Mouse (Mus musculus): Measurements from ENCODE around the gene Parvb. TPM values are rescaled to one million over a fixed set of nuclear protein-coding genes. Genes with fewer than 3 reads are reported as not detected.

The Parvb gene
- polyA plus RNA-seq, 1 experiment from 2014 or later = 2.6 TPM

DNA sequence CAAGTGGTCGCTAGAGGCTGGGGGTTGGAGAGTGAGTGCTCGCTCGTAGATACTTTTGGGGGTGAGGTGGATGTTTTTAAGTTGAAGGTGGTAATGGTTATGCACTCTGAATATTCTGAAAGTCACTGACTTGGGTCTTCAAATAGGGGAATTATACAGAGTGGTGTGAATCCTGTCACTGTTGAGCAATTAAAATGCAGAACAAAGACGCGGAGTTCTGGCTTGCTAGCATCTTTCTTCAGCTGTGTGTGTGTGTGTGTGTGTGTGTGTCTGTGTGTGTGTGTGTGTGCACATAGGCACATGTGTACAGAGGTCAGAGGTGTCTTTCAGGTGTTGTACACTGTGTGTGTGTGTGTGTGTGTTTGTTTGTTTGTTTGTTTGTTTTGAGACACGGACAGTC, 14.4 kb downstream of the Parvb start:
- no peaks in the 10 kb centered on the region for H3K27me3 ChIP-seq
- H3K4me3 ChIP-seq = no peak overlapping the region
- 85% methylated on average over 6 of the region's 6 CpGs for WGBS
- no peak for ATAC-seq
- no peak overlapping the region for H3K27ac ChIP-seq
- no peaks in the 10 kb centered on the region for H3K36me3 ChIP-seq (ENCODE audit: poor library complexity, severe bottlenecking)
- H3K9me3 ChIP-seq (replicated peaks) = peaks cover 5% of the 10 kb centered on the region
- no peak overlapping the region for H3K9ac ChIP-seq
- H3K4me1 ChIP-seq = peaks cover 22% of the 10 kb centered on the region
- no peak overlapping the region for H3K4me2 ChIP-seq

DNA sequence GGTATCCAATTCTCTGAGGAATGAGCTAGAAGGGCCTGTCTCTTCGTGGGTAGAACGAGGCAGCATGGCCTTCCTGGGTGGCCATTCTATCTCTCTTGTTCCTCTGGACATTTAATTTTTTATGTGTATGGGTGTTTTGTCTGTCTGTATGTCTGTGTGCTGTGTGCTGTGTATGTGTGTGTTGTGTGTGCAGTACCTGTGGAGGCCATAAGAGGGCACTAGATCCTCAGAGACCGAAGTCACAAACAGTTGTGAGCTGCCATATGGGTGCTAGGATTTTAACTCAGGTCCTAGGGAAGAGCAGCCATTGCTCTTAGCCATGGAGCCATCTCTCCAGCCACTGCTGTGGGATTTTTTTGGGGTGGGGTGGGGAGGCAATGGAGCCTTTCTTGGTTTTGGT, 15.5 kb downstream of the Parvb start:
- no peak overlapping the region for H3K9ac ChIP-seq
- no peaks in the 10 kb centered on the region for H3K36me3 ChIP-seq (ENCODE audit: poor library complexity, severe bottlenecking)
- WGBS = 96% methylated on average over 3 of the region's 3 CpGs
- H3K4me3 ChIP-seq = no peak overlapping the region
- H3K4me1 ChIP-seq = peaks cover 25% of the 10 kb centered on the region
- no peak overlapping the region for H3K27ac ChIP-seq
- no peak for ATAC-seq
- H3K4me2 ChIP-seq = no peak overlapping the region
- no peaks in the 10 kb centered on the region for H3K27me3 ChIP-seq
- peaks cover 5% of the 10 kb centered on the region for H3K9me3 ChIP-seq (replicated peaks)

DNA sequence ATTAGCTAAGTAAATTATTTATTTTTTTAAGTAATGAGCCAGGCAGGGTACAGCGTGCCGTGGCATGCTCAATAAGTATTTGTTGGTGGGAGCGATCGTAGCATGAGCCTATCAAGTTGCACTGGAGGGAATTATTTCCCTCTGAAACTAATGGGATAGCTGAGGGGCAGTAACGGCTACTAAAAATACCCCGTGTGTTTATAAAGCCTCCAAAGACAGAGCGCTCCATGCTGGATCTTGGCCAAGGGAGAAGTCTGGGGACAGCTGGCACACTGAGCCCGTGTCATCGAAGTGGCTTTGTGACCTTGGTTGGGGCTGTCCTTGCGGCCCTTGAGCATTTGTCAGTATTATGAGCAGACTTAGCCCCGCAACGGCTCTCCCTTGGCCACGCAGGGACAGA, 19.4 kb downstream of the Parvb start:
- Histone ChIP-seq H3K27ac (no peak overlapping the region), H3K36me3 (ENCODE audit: poor library complexity, severe bottlenecking) (no peaks in the 10 kb centered on the region), H3K9ac (no peak overlapping the region)

DNA sequence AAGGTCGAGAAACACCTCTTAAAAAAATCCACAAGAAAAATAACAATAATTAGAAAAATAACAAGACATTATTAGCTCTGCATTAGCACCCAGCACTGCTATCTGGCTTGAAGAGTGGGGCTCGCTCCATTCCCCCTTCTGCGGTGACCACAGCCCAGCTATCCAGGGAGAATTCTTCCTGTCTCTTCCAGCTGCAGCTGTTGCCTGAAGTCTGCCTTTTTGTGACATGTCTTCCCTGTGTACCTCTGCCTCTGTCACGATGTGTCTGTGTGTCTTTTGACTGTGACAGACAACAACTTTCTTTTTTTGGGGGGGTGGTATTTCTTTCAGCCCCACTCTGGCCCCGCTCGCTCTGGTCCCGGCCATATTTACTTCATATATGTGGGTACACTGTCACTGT, 20.8 kb downstream of the Parvb start:
- no peak overlapping the region for H3K4me2 ChIP-seq
- H3K36me3 ChIP-seq (ENCODE audit: poor library complexity, severe bottlenecking) = no peaks in the 10 kb centered on the region
- no peak overlapping the region for H3K4me3 ChIP-seq
- H3K27me3 ChIP-seq = peaks cover 6% of the 10 kb centered on the region; the same call in 1 of the 2 replicates
- H3K4me1 ChIP-seq = peaks cover 29% of the 10 kb centered on the region
- H3K27ac ChIP-seq = no peak overlapping the region
- no peaks in the 10 kb centered on the region for H3K9me3 ChIP-seq (replicated peaks)
- no peak for ATAC-seq
- no peak overlapping the region for H3K9ac ChIP-seq
- 91% methylated on average over 7 of the region's 7 CpGs for whole genome bisulfite sequencing

More for the DNA sequence above, 19.4 kb downstream of the Parvb start:
- H3K27me3 ChIP-seq = no peaks in the 10 kb centered on the region
- WGBS = 47% methylated on average over 13 of the region's 13 CpGs
- H3K4me1 ChIP-seq = peaks cover 22% of the 10 kb centered on the region
- H3K4me3 ChIP-seq = no peak overlapping the region
- no peak overlapping the region for H3K4me2 ChIP-seq
- no peak for ATAC-seq
- peaks cover 5% of the 10 kb centered on the region for H3K9me3 ChIP-seq (replicated peaks)

DNA sequence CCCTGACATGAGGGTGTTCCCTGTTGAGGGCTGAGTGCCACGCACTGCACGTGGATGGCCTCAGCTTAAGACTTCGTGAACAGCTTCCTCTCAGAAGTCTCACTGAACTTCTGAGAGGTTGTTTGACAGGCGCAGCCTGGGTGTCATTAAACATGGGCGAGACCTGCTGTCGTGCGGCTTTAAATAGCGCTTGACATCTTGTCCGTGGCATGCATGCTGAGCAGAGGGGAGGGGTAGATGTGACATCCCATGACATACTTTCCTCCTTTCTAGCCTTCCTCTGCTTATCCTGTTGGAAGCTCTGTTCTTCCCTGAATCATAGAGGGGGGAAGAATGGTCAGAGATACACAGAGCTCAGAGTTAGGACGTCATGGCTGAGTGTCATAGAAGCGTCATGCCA, 21.9 kb downstream of the Parvb start:
- no peaks in the 10 kb centered on the region for H3K36me3 ChIP-seq (ENCODE audit: poor library complexity, severe bottlenecking)
- H3K27me3 ChIP-seq = peaks cover 8% of the 10 kb centered on the region; the same call in 1 of the 2 replicates
- no peak overlapping the region for H3K9ac ChIP-seq
- H3K9me3 ChIP-seq (replicated peaks) = no peaks in the 10 kb centered on the region
- no peak for ATAC-seq
- no peak overlapping the region for H3K4me3 ChIP-seq
- H3K4me2 ChIP-seq = no peak overlapping the region
- H3K27ac ChIP-seq = no peak overlapping the region
- WGBS = 70% methylated on average over 11 of the region's 11 CpGs
- peaks cover 32% of the 10 kb centered on the region for H3K4me1 ChIP-seq

DNA sequence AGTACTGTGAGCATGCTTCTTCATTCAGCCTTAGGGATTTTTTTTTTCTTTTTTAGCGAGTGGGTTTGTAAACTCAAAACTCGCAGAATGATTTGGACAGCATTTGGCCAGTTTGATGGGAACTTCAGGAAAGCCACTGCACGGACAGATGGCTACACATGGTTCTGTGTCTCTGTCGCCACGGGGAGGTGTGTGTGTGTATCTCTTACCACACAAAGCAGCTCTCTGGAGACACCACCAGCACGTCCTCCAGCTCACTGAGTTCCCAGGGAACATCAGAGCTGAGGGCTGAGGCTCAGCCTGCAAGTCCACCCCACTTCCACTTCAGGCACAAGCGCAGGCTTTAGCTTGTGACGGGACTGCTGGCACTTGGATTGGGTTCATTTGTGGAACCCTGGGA, 22.5 kb downstream of the Parvb start:
- H3K4me1 ChIP-seq = peaks cover 35% of the 10 kb centered on the region
- H3K27me3 ChIP-seq = peaks cover 10% of the 10 kb centered on the region; the same call in 1 of the 2 replicates
- H3K9me3 ChIP-seq (replicated peaks) = no peaks in the 10 kb centered on the region
- H3K4me3 ChIP-seq = no peak overlapping the region
- WGBS = 76% methylated on average over 8 of the region's 8 CpGs
- no peak overlapping the region for H3K27ac ChIP-seq
- H3K9ac ChIP-seq = no peak overlapping the region
- H3K4me2 ChIP-seq = no peak overlapping the region
- ATAC-seq = no peak
- no peaks in the 10 kb centered on the region for H3K36me3 ChIP-seq (ENCODE audit: poor library complexity, severe bottlenecking)

DNA sequence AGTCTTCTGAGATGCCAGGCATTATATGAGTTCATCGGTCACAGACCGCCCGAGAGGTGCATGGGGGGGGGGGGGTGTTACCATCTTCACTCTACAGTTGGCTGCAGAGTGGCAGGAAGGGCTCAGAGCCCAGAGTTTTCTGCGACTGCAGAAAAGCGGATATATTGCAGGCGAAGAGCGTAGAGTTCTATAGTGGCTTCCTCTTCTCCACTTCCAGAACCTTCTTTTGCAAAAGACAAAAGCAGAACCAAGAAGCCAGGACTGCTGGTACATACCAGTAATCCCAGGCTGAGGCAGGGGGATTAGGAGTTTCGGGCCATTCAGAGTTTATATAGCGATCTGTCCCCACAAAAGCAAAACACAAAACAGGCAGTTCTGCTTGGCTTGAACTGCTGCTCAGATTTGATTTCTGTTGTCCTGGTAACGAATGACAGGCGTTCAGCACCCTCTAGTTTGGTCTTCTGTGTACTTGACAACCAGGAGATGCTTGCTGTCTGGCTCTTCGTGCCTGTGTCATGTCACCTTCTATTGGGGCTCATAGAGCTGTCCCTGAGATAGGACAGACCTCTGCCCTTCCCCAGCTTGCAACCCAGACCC, 24.5 kb downstream of the Parvb start:
- Histone ChIP-seq H3K4me1 (peaks cover 40% of the 10 kb centered on the region), H3K9ac (no peak overlapping the region), H3K36me3 (ENCODE audit: poor library complexity, severe bottlenecking) (no peaks in the 10 kb centered on the region), H3K9me3 (replicated peaks) (no peaks in the 10 kb centered on the region), H3K4me2 (no peak overlapping the region), H3K4me3 (no peak overlapping the region), H3K27me3 (peaks cover 18% of the 10 kb centered on the region; the same call in 1 of the 2 replicates), H3K27ac (no peak overlapping the region)
- no peak for ATAC-seq
- WGBS = 63% methylated on average over 12 of the region's 12 CpGs

DNA sequence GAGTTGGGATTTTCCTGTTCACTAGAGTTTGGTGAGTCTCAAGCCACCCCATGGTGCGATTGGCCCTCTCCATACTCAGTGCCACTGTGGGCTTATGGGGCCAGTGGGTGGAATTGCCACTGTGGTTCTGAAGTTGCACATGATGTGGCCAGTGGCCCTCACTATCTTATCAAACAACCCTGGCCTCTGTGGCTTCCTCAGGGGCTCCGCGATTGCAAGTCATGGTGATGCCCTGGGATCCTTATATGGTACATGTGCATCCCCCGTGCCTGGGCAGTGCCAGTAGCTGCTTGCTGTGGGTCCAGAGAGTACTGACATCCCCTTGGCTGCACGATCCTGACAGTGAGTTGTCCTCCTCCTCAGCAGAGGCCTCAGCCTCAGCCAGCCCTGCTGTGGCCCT, 25.0 kb downstream of the Parvb start:
- peaks cover 40% of the 10 kb centered on the region for H3K4me1 ChIP-seq

DNA sequence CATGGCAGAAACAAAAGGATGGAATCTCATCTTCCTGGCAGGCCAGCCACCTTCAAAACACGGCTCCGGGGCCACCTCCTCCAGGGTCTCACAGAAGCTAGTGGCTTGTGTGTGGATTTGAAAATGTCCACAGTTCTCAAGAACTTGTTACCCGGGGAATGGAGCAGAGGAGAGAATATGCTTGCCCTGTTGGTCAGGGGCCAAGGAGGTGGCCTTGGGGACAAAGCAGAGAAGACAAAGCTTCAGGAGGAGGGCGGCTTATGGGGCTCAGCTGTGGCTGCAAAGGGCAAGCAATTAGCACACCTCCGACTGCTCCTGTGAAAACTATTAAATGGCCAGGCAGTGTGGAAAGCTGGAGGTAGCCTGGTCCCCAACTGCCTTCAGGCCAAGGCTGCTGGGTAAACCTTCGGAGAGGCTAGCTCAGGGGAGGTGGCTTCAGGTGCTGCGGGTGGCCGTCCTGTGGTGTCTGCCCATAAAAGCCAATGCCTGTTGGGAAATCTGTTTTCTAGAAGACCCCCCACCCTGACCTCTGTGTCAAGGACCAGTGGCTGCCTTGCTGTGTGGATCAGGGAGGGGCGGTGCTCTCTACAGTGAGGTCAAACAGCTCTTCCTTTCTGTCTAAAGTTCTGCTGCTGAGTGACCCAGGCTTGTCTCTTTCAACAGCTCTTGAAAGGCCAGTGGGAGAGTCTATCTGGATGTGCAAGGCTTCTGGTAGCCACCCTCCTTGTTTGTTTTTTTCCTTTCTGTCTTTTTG, 26.9 kb downstream of the Parvb start:
- H3K27ac ChIP-seq = no peak overlapping the region

More for the DNA sequence above, 25.0 kb downstream of the Parvb start:
- no peak overlapping the region for H3K4me2 ChIP-seq
- no peak overlapping the region for H3K27ac ChIP-seq
- no peak for ATAC-seq
- no peak overlapping the region for H3K4me3 ChIP-seq
- no peaks in the 10 kb centered on the region for H3K9me3 ChIP-seq (replicated peaks)
- H3K36me3 ChIP-seq (ENCODE audit: poor library complexity, severe bottlenecking) = no peaks in the 10 kb centered on the region
- H3K9ac ChIP-seq = no peak overlapping the region
- peaks cover 18% of the 10 kb centered on the region; the same call in 1 of the 2 replicates for H3K27me3 ChIP-seq
- whole genome bisulfite sequencing = 93% methylated on average over 5 of the region's 5 CpGs

DNA sequence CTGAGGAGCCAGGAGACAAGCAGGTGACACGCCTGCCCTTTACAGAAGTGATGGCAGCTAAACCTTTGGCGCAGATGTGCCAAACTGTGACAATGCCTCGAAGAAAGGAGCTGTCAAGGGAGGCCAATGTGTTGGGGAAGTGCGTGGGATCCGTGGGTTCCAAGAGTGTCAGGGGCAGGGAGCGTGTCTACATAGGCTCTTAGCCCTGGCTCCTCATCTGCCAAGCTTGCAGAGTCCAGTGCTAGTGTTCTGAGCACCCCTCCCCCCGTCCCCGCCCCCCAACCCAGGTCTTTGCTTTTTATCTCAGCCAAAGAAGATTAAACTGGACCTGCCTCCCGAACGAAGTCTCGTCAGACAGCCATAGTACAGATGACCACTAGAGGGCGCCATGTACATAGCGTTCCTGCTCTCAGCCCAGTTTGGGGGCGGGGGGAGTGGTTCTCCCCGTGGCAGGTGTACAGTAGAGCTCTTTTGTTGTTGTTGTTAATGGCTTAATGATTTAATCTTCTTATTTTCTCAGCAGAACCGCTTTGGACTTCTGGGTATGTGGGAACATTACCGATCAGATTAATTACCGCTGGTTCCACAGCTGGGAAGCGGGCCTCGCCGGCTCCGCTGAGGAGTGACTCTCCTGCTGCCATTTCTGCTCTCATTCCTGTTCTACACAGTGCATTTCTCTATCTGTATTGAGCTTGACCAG, 28.4 kb downstream of the Parvb start:
- 18% methylated on average over 22 of the region's 22 CpGs for WGBS
- Histone ChIP-seq H3K4me1 (peaks cover 37% of the 10 kb centered on the region), H3K27ac (peak overlapping the region; percentile 78), H3K9ac (peak overlapping the region; percentile 22; the same call in 1 of the 2 replicates), H3K9me3 (replicated peaks) (no peaks in the 10 kb centered on the region), H3K4me3 (0 out of 2 replicates have a peak overlapping the region, but pooled peaks have one; percentile 3), H3K27me3 (peaks cover 18% of the 10 kb centered on the region; the same call in 1 of the 2 replicates), H3K36me3 (ENCODE audit: poor library complexity, severe bottlenecking) (no peaks in the 10 kb centered on the region), H3K4me2 (peak overlapping the region; percentile 49)
- ATAC-seq = peak; percentile 83

More for the DNA sequence above, 26.9 kb downstream of the Parvb start:
- Histone ChIP-seq H3K9me3 (replicated peaks) (no peaks in the 10 kb centered on the region), H3K27me3 (peaks cover 18% of the 10 kb centered on the region; the same call in 1 of the 2 replicates), H3K4me1 (peaks cover 37% of the 10 kb centered on the region), H3K4me2 (no peak overlapping the region), H3K4me3 (no peak overlapping the region), H3K9ac (no peak overlapping the region), H3K36me3 (ENCODE audit: poor library complexity, severe bottlenecking) (no peaks in the 10 kb centered on the region)
- ATAC-seq = no peak
- 39% methylated on average over 9 of the region's 9 CpGs for WGBS

DNA sequence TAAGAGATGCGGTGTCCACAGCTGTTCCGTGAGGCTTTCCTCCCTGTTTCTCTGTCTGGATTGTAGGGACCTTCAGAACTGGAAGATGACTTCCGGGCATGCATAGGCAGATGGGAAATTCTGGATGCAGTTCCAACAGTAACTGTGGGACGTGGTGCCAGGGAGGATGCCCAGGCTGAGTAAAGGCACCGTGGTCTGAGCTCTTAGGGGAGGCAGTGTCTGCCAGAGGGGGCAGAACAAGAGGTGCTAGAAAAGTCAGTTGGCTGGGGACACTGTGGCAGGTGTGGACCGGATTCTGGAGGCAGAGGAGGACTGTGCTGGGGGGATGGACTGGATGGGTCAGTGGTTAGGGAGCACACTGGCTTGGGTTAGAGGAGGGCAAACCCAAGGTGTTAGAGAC, 30.8 kb downstream of the Parvb start:
- H3K4me2 ChIP-seq = no peak overlapping the region
- no peaks in the 10 kb centered on the region for H3K36me3 ChIP-seq (ENCODE audit: poor library complexity, severe bottlenecking)
- H3K4me3 ChIP-seq = no peak overlapping the region
- H3K27me3 ChIP-seq = peaks cover 12% of the 10 kb centered on the region; the same call in 1 of the 2 replicates
- ATAC-seq = no peak
- no peaks in the 10 kb centered on the region for H3K9me3 ChIP-seq (replicated peaks)
- no peak overlapping the region for H3K27ac ChIP-seq
- WGBS = 87% methylated on average over 6 of the region's 6 CpGs
- H3K9ac ChIP-seq = no peak overlapping the region
- peaks cover 36% of the 10 kb centered on the region for H3K4me1 ChIP-seq

DNA sequence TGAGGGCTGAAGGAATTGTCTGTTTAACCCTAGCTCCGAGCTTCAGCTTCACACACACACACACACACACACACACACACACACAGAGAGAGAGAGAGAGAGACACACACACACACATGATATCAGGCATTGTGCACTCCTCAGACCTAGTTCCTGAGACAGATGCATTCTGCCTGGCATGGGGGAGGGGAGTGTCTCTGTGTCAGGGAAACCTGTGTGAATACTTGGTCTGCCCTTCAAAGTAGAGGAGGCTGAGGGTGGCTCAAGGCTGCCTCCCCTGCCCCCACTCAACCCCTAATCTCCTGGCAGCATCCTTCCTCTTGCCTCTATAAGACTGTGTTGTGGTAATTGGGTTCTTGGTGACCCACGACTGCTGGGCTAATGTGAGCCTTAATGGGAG, 31.7 kb downstream of the Parvb start:
- H3K4me1 ChIP-seq = peaks cover 34% of the 10 kb centered on the region

More for the DNA sequence above, 31.7 kb downstream of the Parvb start:
- H3K9ac ChIP-seq = no peak overlapping the region
- no peak overlapping the region for H3K27ac ChIP-seq
- no peaks in the 10 kb centered on the region for H3K9me3 ChIP-seq (replicated peaks)
- WGBS = 18% methylated on average over 2 of the region's 2 CpGs
- H3K27me3 ChIP-seq = peaks cover 9% of the 10 kb centered on the region; the same call in 1 of the 2 replicates
- no peak overlapping the region for H3K4me2 ChIP-seq
- no peak for ATAC-seq
- no peak overlapping the region for H3K4me3 ChIP-seq
- no peaks in the 10 kb centered on the region for H3K36me3 ChIP-seq (ENCODE audit: poor library complexity, severe bottlenecking)
